Mouse (Mus musculus) left cerebral cortex, postnatal 25 days (tissue): ENCODE data around the gene Larp1. TPM values are rescaled to one million over a fixed set of nuclear protein-coding genes. Genes with fewer than 3 reads are reported as not detected.
A peak's percentile ranks its signal among the peaks of the same experiment; 100 is the strongest.
"Not testable (repeated sequence)": the region's sequence is repeated elsewhere in the genome, so short reads cannot be mapped to it uniquely, and the experiment has no call there.

Experiments
- DNase-seq, 2 experiments: peaks; one replicate each; pipeline ENCODE4 v3.0.0; 2022; ENCODE audit warnings: low spot score in 2 of 2, mixed read lengths in 1 of 2
- intact Hi-C: fragments of 180-260 bp; cut with DNase I; formaldehyde crosslinking; loops from one replicate; pipeline ENCODE4 v1.15.1; 2025
- total RNA-seq, 2 experiments: library from RNA; stranded (reverse); gene quantifications; 2 replicates each; pipeline ENCODE4 v1.2.3; 2021

Gene Larp1
- total RNA-seq, 2 experiments from 2014 or later = 86.4 to 88.9 TPM

GRCm38 (mm10) chr11:58021095-58021494, 12.2 kb downstream of the Larp1 start:
- intact Hi-C loops = no loop called here
- no peak for DNase-seq

GRCm38 (mm10) chr11:58021618-58022017, 12.8 kb downstream of the Larp1 start:
- DNase-seq = no peak
- intact Hi-C loops = no loop called here

DNA sequence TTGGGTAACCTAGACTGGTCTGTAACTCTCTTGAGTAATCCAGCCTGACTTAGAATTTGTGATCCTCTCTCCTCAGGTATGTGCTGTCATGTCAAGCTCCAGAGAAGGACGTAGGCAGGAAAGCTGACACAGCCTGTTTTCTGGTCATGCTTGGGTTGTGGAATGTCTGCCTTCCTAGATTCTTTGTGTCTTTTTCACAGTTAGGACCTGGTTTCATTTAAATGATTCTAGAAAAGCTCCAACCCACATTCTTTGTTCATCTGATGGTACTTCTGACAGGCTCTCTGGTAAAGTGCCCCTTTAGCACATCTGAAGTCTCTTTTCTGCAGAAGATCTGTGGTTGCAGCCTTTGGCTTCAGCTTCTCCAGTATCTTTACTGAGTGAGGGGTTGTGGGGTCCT, 15.4 kb downstream of the Larp1 start:
- intact Hi-C loops = no loop called here
- no peak for DNase-seq

DNA sequence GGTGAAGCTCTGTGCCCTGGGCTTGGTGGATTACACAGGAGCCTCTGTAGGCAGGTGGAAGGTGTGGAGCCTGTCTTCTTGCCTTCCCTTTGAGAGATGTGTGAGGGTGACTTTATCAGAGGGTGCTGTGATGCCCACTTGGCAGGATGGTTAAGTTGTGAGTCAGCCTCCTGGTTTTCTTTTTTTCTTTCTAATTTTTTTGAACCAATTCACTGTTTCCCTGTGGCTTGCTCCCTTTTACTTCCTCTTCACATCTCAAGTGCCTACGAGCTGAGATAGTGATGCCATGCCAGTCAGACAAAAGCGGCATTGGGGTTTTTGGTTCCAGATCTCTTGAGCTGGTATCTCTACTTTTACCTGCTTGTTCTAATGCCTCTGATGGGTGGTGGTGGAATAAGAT, 15.8 kb downstream of the Larp1 start:
- DNase-seq = peak in 1 of 2 experiments; percentile 47
- intact Hi-C loops = no loop called here

GRCm38 (mm10) chr11:58025881-58026280, 17.0 kb downstream of the Larp1 start:
- DNase-seq = no peak
- intact Hi-C loops = no loop called here

DNA sequence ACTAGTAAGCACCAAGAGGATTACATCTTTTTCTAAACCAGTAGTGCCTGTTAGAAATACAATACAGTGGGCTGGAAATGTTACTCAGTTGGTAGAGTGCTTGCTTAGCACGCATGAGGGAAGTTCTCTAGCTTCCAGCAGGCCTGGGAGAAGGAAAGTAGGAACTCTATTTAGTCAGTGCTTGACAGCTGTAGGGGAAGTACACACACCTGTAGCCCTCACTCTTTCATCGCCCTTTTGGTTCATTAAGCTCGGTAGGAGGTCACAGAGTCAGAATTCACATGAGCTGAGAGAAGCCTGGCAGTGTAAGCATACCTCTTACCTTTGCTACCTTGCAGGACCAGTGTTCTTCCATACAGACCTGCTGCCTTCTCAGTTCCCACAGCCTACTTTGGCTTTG, 17.5 kb downstream of the Larp1 start:
- DNase-seq = no peak
- intact Hi-C loops = no loop called here

DNA sequence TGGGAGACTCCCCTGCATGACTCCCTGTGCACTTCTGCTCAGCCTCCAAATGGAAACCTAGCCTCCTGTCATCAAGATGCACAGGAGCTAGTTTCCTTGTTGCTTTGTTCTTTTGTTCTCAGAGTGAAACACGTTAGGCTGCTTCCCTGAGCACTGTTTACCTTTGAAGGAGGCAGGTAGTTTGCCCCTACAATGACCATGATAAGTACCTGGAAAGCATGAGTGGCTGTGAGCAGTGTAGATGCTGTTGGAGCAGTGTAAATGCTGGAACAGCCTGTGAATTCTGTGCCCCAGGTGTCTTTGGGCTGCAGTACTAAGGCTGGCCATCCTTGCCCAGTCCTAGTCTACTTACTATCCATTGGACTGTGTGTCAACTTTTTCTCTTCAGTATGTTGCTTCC, 18.0 kb downstream of the Larp1 start:
- intact Hi-C loops = no loop called here
- no peak for DNase-seq

GRCm38 (mm10) chr11:58028981-58029380, 20.1 kb downstream of the Larp1 start:
- intact Hi-C loops = no loop called here
- DNase-seq = no peak

GRCm38 (mm10) chr11:58029869-58030268, 21.0 kb downstream of the Larp1 start:
- no peak for DNase-seq
- intact Hi-C loops = no loop called here

- intact Hi-C loops = no loop called here
- DNase-seq = no peak
Measured at GRCm38 (mm10) chr11:58031176-58031575, 22.3 kb downstream of the Larp1 start.

- intact Hi-C loops = no loop called here
- peak in 1 of 2 experiments; percentile 48 for DNase-seq
Measured at GRCm38 (mm10) chr11:58033635-58034034, 24.8 kb downstream of the Larp1 start.

DNA sequence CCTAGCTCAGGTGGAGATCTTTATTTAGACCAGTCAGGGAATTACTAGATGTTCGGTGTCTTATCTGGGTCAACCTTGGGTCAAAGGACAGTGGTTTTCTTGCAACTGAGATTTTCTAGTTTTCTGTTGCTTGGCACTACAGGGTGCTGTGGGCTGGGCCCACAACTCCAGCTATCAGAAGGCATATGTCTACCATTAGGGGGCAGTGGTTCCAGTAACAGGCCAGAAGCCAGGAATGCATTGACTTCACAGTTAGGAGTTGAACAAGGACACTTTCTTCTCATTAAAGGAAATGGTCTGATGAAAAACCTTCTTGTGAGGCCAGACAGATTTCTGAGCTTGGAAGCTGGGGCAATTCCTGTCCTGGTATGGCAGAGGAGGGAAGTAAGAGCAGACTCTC, 30.2 kb downstream of the Larp1 start:
- peak in 1 of 2 experiments; percentile 19 for DNase-seq

GRCm38 (mm10) chr11:58042861-58043431, 34.1 kb downstream of the Larp1 start:
- intact Hi-C loops = no loop called here
- DNase-seq = no peak

More for the DNA sequence above, 30.2 kb downstream of the Larp1 start:
- intact Hi-C loops = no loop called here

DNA sequence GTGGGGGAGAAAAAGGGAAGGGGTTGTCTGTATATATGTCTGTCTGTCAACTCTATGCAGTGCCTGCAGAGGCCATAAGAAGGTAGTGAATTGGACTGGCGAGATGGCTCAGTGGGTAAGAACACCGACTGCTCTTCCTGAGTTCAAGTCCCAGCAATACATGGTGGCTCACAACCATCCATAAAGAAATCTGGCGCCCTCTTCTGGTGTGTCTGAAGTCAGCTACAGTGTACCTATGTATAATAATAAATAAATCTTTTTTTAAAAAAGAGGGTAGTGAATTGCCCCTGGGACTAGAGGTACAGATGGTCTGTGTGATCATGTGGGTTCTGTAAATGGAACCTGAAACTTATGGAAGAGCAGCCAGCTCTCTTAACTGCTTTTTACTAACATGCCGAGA, 37.6 kb downstream of the Larp1 start:
- intact Hi-C loops = loop anchor here (1.0 kb wide), 1 partner anchor 36 kb away; no protein-coding TSS in a partner anchor
- peak in 1 of 2 experiments; percentile 44 for DNase-seq

- intact Hi-C loops = loop anchor here (1.0 kb wide), 1 partner anchor 106 kb away; no protein-coding TSS in a partner anchor
- DNase-seq = peak; percentile 52 to 65
Measured at GRCm38 (mm10) chr11:58057455-58057854, 48.6 kb downstream of the Larp1 start.

DNA sequence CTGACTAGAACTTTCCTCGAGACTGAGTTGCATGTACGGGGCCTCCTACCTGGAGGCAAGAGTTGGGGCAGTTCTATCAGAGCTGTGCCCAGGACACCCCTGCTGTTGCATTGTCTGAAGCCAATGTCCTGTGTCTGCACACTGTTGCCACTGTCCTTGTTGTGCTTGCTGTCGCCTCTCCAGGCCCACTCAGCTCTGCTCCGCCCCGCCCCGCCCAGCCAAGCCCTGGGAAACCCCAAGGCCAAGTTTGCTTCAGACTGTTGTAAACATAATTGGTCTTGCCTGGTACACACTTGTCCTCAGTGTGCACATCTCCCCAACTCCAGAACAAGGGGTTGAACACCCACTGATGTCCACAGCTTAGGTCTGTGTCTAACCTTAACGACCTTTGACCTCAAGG, 50.9 kb downstream of the Larp1 start:
- DNase-seq, intact Hi-C loops: not testable (repeated sequence)

GRCm38 (mm10) chr11:58061218-58061617, 52.4 kb downstream of the Larp1 start:
- intact Hi-C loops = not testable (repeated sequence)

GRCm38 (mm10) chr11:58062586-58062985, 53.7 kb downstream of the Larp1 start:
- intact Hi-C loops = no loop called here
- no peak for DNase-seq

More at GRCm38 (mm10) chr11:58061218-58061617, 52.4 kb downstream of the Larp1 start:
- not testable (repeated sequence) for DNase-seq

DNA sequence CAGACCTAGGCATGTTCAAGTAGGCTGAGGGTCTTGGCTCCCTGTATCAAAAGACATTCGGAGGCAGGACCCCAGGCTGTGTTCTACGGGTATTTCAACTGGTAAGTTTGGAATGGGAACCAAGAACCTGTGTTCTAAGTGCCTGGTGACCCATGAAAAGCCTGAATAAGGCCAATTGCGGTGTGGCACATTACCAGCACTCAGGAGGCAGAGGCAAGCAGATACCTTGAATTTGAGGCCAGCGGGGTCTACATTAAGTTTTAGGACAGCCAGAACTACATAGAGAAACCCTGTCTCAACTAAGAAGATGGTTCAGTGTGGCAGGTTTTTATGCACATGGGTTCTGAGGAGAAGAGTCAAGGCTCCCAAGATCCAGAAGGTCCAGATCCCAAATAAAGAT, 56.2 kb downstream of the Larp1 start:
- no peak for DNase-seq
- intact Hi-C loops = no loop called here

- intact Hi-C loops = no loop called here
- no peak for DNase-seq
Measured at GRCm38 (mm10) chr11:58072978-58073377, 64.1 kb downstream of the Larp1 start.

DNA sequence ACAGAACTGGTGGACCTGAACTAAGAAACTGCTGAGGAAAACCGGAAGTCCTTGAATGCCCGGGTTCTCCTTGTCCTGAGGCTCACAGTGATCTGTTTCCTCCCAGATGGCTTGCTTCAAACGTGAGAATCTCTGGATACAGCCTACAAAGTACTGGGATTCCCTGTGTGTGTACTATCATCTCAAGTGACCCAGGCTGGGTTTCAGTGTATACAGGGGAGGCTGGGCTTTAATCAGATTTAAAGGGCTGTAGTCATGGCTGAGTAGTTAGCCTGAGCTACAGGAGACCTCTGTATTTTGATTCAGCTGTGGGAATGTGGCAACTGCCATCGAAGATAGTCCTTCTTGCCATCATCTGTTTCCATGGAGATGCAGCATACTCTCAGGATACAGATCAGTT, 68.4 kb downstream of the Larp1 start:
- DNase-seq = no peak
- intact Hi-C loops = no loop called here

GRCm38 (mm10) chr11:58081716-58082115, 72.9 kb downstream of the Larp1 start:
- DNase-seq = no peak
- intact Hi-C loops = no loop called here
